Mouse (Mus musculus): Measurements from ENCODE around the gene Ppp3r2.
A peak's percentile ranks its signal among the peaks of the same experiment; 100 is the strongest.

The Ppp3r2 gene

DNA sequence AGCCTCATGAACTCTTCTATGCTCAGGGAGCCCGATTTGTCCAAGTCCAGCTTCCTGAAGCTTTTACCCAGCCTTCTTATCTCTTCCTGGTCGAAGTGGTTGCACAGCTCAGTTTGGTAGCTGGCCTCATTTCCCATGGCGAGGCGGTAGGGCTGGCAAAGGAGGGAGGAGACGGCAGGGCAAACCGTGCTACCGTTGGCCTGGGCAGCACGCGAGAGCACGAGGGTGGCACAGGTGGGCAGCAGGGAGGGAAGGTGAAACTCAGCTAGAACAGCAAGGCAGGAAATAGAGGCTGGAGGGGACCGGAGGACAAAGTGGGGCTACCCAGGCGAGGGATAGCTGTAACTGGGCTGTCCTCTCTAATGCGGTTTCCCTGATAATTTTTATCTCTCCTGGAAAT lies at the start of gene Ppp3r2:
Gene Ppp3r2 (minus strand): TSS at position 213 of the 400 bp plus-strand sequence.
- DNase-seq (ENCODE audit: low read depth, low spot score), result no peak

- no peak for DNase-seq (ENCODE audit: low read depth, low spot score)
Observed at GRCm38 (mm10) chr4:49729326-49729725, 47.5 kb upstream of the Ppp3r2 start.

GRCm38 (mm10) chr4:49723908-49724307 lies 42.1 kb upstream of the Ppp3r2 start:
- DNase-seq (ENCODE audit: low read depth, low spot score), result no peak

- DNase-seq (ENCODE audit: low read depth, low spot score), result no peak
Observed at GRCm38 (mm10) chr4:49691405-49692194, 9.8 kb upstream of the Ppp3r2 start.

DNA sequence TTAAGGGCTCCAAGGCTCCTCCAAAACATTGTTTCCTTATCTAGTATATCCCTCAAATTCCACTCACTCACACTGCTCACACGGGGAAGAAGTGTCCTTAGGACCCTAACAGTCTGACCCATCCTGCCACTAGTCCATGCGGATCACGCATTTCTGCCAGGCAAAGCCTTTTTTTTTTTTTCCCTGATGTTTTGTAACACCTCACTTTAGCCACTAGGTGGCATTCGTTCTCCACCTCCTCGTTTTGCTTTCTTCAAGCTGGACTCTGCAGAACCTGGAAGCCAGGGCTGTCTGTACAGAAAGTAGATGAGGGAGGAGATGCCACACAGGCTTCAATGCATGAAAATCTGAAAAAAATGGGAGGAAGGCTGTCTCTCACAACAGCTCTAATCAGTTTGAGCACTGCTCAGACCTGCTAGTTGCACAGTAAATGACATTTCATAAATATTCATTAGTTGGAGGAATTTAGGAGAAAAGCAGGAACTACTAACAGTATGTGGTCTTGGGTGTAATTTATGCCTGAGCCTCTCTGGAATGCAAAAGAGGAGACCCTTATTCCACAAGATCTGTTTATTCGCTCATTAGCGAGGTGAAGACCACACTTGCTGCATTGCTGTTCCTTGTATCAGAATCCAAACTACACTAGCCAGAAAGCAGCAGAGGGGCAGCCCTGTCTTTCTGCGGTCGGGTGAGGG lies 6.9 kb upstream of the Ppp3r2 start:
- DNase-seq (ENCODE audit: low read depth, low spot score), result peak; percentile 14

DNA sequence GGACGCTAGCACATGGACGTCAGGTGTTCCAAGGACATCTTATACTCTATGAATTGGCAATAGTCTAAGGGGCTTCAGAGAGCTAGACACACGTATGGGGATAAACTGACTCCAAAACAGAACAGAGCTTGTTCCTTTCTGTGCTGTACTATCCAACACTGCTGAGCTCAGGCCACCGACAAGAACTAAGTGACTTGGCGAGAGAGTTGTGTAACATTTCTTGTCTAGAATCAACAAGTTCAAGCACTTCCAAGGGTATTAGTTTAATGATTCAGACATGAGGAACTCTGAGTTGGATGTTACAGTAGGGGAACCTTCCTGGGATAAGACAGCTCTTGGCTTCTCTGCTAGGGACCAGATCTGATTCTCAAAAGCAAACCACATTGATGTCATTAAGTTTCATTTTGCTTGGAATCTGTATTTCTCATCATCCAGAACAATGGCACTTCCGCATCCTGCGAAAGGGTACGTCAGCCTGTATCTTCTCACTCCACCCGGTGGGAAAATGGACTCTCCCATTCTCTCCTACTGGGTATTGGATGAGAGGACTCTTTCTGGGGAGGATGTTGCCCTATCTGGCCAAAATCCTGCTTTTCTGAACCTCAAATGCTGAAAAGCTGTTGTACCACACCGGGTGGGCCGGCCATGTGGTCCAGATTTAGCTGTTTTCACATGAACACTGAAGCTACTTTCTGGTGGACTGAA lies 1.5 kb downstream of the Ppp3r2 start:
- DNase-seq (ENCODE audit: low read depth, low spot score), result no peak

GRCm38 (mm10) chr4:49676790-49677189 lies 5.0 kb downstream of the Ppp3r2 start:
- DNase-seq (ENCODE audit: low read depth, low spot score), result no peak

- DNase-seq (ENCODE audit: low read depth, low spot score), result no peak
Observed at GRCm38 (mm10) chr4:49676071-49676470, 5.8 kb downstream of the Ppp3r2 start.

DNA sequence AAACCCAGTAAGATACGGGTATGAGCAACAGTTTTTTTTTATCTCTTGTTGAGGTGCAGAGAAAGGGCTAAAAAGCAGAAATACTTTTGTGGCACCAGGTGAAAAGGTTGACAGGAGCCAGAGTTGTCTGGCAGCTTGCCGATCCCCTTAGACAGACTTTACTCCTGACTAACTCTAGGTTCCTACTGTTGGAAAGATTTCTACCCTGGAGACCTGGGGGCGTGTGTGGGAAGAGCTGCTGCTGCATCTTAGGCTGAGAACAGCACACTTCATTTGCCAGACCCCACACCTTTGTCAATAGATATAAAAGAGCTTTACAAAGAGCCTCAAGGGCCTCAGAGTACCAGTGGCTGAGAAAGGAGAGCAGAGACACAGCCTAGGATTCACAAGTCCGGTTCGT lies 17.0 kb downstream of the Ppp3r2 start:
- no peak for DNase-seq (ENCODE audit: low read depth, low spot score)

DNA sequence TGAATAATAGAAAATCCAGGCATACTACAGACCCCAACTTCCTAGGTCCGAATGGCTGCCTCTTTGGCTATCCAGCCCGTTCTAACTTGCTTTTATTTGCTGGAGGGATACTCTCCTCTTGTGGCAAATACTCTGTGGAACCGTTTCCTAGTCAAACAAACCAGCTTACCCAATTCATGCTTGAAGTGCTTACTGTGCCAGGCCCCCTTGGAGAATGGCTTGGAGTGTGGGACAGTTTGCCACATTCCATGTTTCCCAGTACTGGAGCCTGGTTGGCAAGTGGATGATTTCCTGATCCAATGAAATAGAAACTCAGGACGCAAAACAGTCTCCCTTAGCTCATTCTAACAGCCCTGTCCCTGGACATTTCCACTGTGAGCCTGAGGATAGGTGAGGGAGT lies 19.6 kb downstream of the Ppp3r2 start:
- DNase-seq (ENCODE audit: low read depth, low spot score), result no peak

DNA sequence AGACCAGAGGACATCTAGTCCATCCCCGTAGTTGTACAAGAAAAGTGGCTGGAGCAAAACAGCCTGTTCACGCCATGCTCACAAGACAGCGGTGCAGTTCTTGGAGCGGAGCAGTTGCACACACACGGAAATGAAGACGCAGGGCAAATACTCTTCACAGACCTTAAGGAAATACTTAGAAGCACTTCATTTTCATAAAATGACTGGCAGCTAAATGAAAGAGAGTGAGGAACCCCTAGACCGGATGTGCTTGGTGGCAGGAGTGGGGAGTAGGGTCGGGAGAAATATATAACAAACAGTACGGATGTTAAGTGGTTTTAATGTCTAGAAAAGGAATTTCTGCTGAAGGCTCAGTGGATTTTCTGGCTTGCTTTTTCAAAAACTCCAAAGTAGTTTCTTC lies 20.2 kb downstream of the Ppp3r2 start:
- DNase-seq (ENCODE audit: low read depth, low spot score), result no peak

- DNase-seq (ENCODE audit: low read depth, low spot score), result no peak
Observed at GRCm38 (mm10) chr4:49659421-49659820, 22.4 kb downstream of the Ppp3r2 start.

- no peak for DNase-seq (ENCODE audit: low read depth, low spot score)
Observed at GRCm38 (mm10) chr4:49639913-49640312, 41.9 kb downstream of the Ppp3r2 start.

DNA sequence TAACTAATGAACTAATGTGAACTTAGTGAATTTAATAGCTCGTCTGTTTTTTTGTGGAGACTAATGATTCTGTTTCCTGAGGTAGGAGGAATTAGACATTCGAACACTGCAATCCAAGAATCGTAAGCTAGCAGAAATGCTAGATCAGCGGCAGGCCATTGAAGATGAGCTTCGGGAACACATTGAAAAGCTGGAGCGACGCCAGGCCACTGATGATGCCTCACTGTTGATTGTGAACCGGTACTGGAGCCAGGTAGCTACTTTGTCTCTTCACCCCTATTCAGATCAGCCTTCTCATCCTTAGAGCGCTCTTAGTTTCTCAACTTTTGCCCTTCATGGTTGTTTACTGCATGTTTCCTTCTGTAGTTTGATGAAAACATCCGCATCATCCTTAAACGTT lies 44.0 kb downstream of the Ppp3r2 start:
- no peak for DNase-seq (ENCODE audit: low read depth, low spot score)

GRCm38 (mm10) chr4:49632139-49632481 lies 49.7 kb downstream of the Ppp3r2 start:
- no peak for DNase-seq (ENCODE audit: low read depth, low spot score)

DNA sequence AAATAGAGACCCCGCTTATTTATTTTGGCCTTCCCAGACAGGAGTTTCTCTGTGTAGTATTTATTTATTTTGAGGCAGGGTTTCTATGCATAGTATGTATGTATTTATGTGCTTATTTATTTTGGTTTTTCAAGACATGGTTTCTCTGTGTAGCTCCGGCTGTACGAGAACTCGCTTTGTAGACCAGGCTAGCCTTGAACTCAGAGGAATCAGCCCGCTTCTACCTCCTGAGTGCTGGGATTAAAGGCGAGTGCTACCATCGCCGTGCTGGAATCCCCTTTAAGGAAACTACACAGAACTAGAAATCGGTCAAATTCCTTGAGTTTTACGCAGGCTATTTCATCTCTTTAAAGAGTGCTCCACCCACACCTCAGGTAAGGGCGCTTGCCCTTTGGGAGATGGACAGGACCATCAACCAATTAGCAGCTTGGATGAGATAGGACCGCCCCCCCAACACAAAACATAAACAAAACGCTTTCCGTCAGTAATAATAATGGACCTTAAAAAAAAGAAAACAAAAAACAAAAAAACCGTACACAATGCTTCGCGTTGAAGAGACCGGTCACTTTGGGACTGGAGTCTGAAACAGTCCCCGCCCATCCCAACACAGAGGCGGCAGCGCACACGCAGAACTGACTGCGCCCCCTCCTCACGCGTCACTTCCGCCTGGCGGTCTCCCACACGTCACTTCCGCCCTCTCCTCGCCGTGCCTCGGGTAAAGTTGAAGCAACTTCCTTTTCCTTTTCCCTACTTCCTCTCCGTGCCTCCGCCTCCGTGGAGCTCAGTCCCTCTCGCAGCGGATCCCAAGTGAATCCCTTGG lies 50.3 kb downstream of the Ppp3r2 start, which contains the start of gene Rnf20:
Gene Rnf20 (plus strand): TSS at position 688 of the 820 bp plus-strand sequence.
- DNase-seq (ENCODE audit: low read depth, low spot score), result peak; percentile 81

- no peak for DNase-seq (ENCODE audit: low read depth, low spot score)
Observed at GRCm38 (mm10) chr4:49628941-49629340, 52.9 kb downstream of the Ppp3r2 start.
